Mouse (Mus musculus) kidney, embryonic 14.5 days (tissue): ENCODE results near the gene Tekt3. TPM values are rescaled to one million over a fixed set of nuclear protein-coding genes. Genes with fewer than 3 reads are reported as not detected.

Experiments
- ATAC-seq: fragments of 200-750 bp; cut with Nextera tagmentation; 2 replicates; pipeline ENCODE4 v1.8.0; 2017; ENCODE audit warnings: moderate number of reproducible peaks, mild to moderate bottlenecking, moderate TSS enrichment, moderate library complexity; ENCODE audit not compliant: low FRiP score, low TSS enrichment
- H3K27ac ChIP-seq: fragments of 300-500 bp; sonication (generic); 2 replicates; pipeline ENCODE4 v1.5.1; 2014; ENCODE audit warnings: low read depth, mild to moderate bottlenecking, low read length, moderate library complexity, mixed read lengths
- H3K27me3 ChIP-seq: fragments of 300-500 bp; sonication (generic); 2 replicates; pipeline ENCODE4 v1.6.1; 2014; ENCODE audit warnings: mild to moderate bottlenecking, low read length; ENCODE audit not compliant: control insufficient read depth, insufficient read depth
- H3K36me3 ChIP-seq: fragments of 300-500 bp; sonication (generic); 2 replicates; pipeline ENCODE4 v1.6.1; 2014; ENCODE audit warnings: low read length, mixed read lengths; ENCODE audit not compliant: control insufficient read depth, insufficient read depth
- H3K4me1 ChIP-seq: fragments of 300-500 bp; sonication (generic); 2 replicates; pipeline ENCODE4 v1.6.1; 2014; ENCODE audit warnings: low read length, mixed read lengths; ENCODE audit not compliant: control insufficient read depth, insufficient read depth
- H3K4me2 ChIP-seq: fragments of 300-500 bp; sonication (generic); replicated peaks from 2 replicates; pipeline ENCODE4 v1.6.1; 2014; ENCODE audit warnings: low read depth, mild to moderate bottlenecking, low read length
- H3K4me3 ChIP-seq: fragments of 300-500 bp; sonication (generic); 2 replicates; pipeline ENCODE4 v1.5.1; 2014; ENCODE audit warnings: mild to moderate bottlenecking, low read length
- H3K9ac ChIP-seq: fragments of 300-500 bp; sonication (generic); 2 replicates; pipeline ENCODE4 v1.6.1; 2014; ENCODE audit warnings: low read depth, mild to moderate bottlenecking, low read length, moderate library complexity
- H3K9me3 ChIP-seq: fragments of 300-500 bp; sonication (generic); 2 replicates; pipeline ENCODE4 v1.6.1; 2016; ENCODE audit warnings: low read length; ENCODE audit not compliant: control insufficient read depth
- WGBS: fragments of 180-500 bp; shearing (Covaris S2); extraction: QIAGEN DNeasy Blood & Tissue Kit; methylation state at CpG from one replicate; pipeline ENCODE4 v1.1.7; 2014; 5-methylcytosine and 5-hydroxymethylcytosine counted together
- polyA plus RNA-seq: library from polyadenylated mRNA; unstranded; fragments of >200 nt; fragmentation: Nextera tagmentation; extraction: Ambion mirVana; gene quantifications from 2 replicates; pipeline ENCODE4 v1.2.1, GENCODE M21; 2014

Gene Tekt3
- polyA plus RNA-seq, 1 experiment from 2014 or later = not detected

DNA sequence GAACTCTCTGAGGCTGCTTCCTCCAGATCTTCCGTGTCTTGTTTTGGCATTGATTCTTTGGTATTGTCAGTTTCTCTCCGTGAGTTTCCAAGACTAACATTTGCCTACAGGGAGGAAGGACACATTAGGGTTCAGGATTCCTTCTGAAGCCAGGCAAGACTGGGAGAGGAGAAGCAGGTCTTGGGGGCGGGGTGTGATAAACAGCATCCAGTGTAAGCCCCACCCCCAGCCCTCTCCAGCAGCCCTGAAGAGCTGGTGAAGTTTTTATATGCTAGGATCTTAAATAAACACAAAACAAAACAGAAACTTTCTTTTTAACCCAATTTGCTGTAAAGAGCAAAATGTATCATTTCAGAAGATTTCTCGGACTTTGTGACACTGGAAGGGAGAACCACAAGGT lies 28.8 kb downstream of the Tekt3 start:
- Histone ChIP-seq H3K27me3 (no peaks in the 10 kb centered on the region), H3K4me1 (no peaks in the 10 kb centered on the region; the same call in 1 of the 2 replicates), H3K4me3 (no peak overlapping the region), H3K9ac (no peak overlapping the region), H3K27ac (no peak overlapping the region), H3K4me2 (no peak overlapping the region), H3K9me3 (no peaks in the 10 kb centered on the region), H3K36me3 (no peaks in the 10 kb centered on the region)
- 42% methylated on average over 4 of the region's 4 CpGs for WGBS
- ATAC-seq = no peak

DNA sequence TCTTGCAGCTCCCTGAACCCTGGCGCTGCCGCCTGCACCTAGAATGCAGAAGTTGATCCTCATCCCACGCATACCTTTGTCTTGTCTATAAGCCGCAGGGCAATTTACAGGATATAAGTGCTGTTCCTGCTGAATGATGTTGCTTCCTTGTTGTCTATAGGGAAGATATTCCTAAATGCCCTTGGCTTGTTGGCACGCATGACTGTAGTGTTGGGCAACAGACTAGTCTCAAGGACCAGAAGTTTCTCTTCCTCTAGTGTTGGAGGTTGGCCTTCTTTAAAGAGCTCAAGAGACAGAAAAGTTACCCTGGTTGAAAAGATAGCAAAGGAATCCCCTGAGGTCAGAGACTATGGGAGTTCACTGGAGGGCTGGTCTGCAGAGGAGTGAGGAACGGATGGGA lies 29.5 kb downstream of the Tekt3 start:
- WGBS = 86% methylated on average over 6 of the region's 6 CpGs
- Histone ChIP-seq H3K27me3 (no peaks in the 10 kb centered on the region), H3K4me3 (no peak overlapping the region), H3K9me3 (no peaks in the 10 kb centered on the region), H3K27ac (no peak overlapping the region), H3K4me2 (no peak overlapping the region), H3K4me1 (no peaks in the 10 kb centered on the region; the same call in 1 of the 2 replicates), H3K9ac (no peak overlapping the region), H3K36me3 (no peaks in the 10 kb centered on the region)
- no peak for ATAC-seq

DNA sequence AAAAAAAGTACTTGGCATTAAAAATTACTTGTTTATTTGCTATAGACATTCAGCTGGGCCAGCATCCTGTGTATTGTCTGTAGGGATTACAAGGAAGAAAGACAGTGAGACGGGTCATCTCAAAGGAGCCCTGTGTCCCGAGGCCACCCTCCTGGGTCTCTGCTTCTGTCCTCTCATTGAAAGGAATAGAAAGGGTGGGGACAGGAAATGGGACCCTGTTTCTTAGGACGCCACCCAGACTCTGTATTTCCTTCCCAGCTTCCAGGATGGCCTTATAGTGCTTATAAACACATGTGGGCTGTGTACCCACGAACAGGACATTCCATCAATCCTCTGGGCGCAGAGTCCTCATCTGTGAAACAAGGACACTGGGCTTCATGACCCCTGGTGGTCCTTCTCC lies 30.8 kb downstream of the Tekt3 start:
- H3K9me3 ChIP-seq = no peaks in the 10 kb centered on the region
- no peak for ATAC-seq
- no peak overlapping the region for H3K9ac ChIP-seq
- H3K4me2 ChIP-seq = no peak overlapping the region
- no peaks in the 10 kb centered on the region for H3K36me3 ChIP-seq
- H3K4me1 ChIP-seq = no peaks in the 10 kb centered on the region; the same call in 1 of the 2 replicates
- 75% methylated on average over 5 of the region's 5 CpGs for WGBS
- no peak overlapping the region for H3K27ac ChIP-seq
- no peaks in the 10 kb centered on the region for H3K27me3 ChIP-seq
- H3K4me3 ChIP-seq = no peak overlapping the region

DNA sequence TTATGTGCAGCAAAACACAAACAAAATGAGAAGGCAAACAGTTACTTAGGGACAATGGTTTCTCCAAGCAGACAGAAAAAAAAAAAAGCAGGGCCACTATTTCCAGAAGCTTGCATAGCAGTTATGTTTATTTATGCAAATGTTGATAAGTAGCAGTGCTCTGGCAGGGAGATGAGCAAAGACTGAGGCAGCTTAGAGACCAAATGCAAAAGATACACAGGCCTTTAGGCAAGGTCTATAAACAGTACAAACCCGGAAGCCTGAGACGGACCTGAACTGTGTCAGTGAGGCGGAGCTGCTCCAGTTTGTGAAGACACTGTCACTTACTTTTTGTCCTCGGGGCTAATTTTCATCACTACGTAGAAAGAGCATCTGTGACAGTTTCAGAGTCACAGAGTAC lies 32.1 kb downstream of the Tekt3 start:
- H3K4me2 ChIP-seq = no peak overlapping the region
- ATAC-seq = no peak
- H3K36me3 ChIP-seq = no peaks in the 10 kb centered on the region
- no peaks in the 10 kb centered on the region for H3K9me3 ChIP-seq
- no peaks in the 10 kb centered on the region; the same call in 1 of the 2 replicates for H3K4me1 ChIP-seq
- WGBS = 75% methylated on average over 5 of the region's 5 CpGs
- no peak overlapping the region for H3K9ac ChIP-seq
- no peak overlapping the region for H3K4me3 ChIP-seq
- no peak overlapping the region for H3K27ac ChIP-seq
- no peaks in the 10 kb centered on the region for H3K27me3 ChIP-seq

DNA sequence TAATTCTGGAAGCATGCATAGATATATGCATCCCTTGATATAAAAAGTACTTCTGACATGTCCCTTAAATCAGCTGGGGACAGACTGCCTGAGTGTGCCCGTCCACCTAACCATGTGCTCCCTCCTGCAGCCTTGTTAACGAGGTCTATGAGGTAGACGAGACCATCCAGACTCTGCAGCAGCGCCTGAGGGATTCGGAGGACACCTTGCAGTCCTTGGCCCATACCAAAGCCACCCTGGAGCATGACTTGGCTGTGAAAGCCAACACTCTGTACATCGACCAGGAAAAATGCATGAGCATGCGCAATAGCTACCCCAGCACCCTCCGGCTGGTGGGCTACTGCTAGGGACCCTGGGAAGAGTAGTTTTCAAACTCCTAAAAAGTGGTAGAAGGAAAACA lies 33.0 kb downstream of the Tekt3 start:
- ATAC-seq = no peak
- Histone ChIP-seq H3K9me3 (no peaks in the 10 kb centered on the region), H3K27me3 (no peaks in the 10 kb centered on the region), H3K9ac (no peak overlapping the region), H3K36me3 (no peaks in the 10 kb centered on the region), H3K4me3 (no peak overlapping the region), H3K27ac (no peak overlapping the region), H3K4me2 (no peak overlapping the region), H3K4me1 (no peaks in the 10 kb centered on the region; the same call in 1 of the 2 replicates)
- WGBS = 88% methylated on average over 8 of the region's 8 CpGs

DNA sequence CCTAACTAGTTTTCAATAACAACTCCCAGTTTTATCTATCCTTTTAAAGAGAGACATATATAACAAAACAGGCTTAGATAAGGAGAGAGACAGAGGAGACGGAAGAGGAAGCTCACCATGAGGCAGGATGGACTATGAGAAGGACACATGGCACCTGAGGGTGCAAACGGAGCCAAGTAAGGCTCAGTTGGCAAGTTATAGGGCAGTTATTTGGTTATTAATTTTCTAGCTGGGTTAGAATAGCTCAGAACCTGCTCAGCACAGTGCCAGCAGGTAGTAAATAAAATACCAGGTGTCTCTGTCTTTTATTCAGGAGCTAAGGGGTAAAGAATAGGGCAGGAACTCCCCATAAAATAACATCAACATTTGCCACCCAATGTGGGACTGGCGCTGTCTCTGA lies 36.6 kb downstream of the Tekt3 start:
- 60% methylated on average over 3 of the region's 3 CpGs for WGBS

DNA sequence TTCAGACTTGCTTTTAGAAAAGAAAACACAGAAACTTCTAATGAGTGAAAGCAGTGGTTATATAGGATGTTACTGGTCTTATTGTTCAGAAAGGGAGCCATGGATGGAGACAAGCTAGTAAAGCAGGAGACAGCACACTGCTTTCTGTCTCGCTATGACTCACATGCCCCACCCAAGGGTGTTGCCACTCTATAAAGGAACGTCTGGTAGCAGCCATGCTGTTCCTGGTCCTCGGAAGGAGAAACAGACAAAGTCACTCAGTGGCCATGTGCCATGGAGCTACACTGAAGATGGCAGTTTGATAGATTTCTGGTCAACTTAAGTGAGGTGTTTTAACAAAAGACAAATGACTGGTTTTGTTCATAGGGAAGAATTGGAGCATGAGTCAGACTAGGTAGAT lies 37.9 kb downstream of the Tekt3 start:
- Histone ChIP-seq H3K4me2 (no peak overlapping the region), H3K4me3 (no peak overlapping the region), H3K27ac (no peak overlapping the region), H3K9me3 (no peaks in the 10 kb centered on the region), H3K9ac (no peak overlapping the region), H3K27me3 (no peaks in the 10 kb centered on the region), H3K36me3 (no peaks in the 10 kb centered on the region), H3K4me1 (no peaks in the 10 kb centered on the region)
- ATAC-seq = no peak
- 80% methylated on average over 3 of the region's 3 CpGs for WGBS

More for the DNA sequence above, 36.6 kb downstream of the Tekt3 start:
- H3K4me3 ChIP-seq = no peak overlapping the region
- ATAC-seq = no peak
- no peak overlapping the region for H3K4me2 ChIP-seq
- no peak overlapping the region for H3K27ac ChIP-seq
- H3K9me3 ChIP-seq = no peaks in the 10 kb centered on the region
- no peaks in the 10 kb centered on the region for H3K36me3 ChIP-seq
- no peaks in the 10 kb centered on the region for H3K27me3 ChIP-seq
- H3K9ac ChIP-seq = no peak overlapping the region
- H3K4me1 ChIP-seq = no peaks in the 10 kb centered on the region

DNA sequence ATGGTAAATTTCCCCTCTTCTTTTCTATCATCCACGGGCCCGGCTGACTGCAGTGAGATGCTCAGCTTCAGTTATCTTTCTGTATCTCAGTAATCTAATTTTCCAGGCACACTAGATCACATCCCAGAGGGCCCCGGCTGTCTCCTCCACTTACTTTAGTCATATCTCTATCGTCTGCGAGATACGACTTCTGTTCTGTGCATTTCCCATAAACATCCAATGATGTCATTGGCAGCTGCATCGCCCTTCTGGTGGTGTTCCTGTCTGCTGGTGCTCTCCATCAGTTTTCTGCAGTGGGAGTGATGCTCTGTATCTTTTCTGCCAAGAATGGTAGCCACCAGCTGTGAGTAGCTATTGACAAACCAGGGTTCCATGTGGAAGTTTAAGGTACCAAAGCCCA lies 41.8 kb downstream of the Tekt3 start:
- Histone ChIP-seq H3K9me3 (no peaks in the 10 kb centered on the region), H3K27me3 (no peaks in the 10 kb centered on the region), H3K4me1 (no peaks in the 10 kb centered on the region), H3K36me3 (no peaks in the 10 kb centered on the region), H3K4me3 (no peak overlapping the region), H3K27ac (no peak overlapping the region), H3K4me2 (no peak overlapping the region), H3K9ac (no peak overlapping the region)
- ATAC-seq = no peak
- WGBS = 89% methylated on average over 7 of the region's 7 CpGs

DNA sequence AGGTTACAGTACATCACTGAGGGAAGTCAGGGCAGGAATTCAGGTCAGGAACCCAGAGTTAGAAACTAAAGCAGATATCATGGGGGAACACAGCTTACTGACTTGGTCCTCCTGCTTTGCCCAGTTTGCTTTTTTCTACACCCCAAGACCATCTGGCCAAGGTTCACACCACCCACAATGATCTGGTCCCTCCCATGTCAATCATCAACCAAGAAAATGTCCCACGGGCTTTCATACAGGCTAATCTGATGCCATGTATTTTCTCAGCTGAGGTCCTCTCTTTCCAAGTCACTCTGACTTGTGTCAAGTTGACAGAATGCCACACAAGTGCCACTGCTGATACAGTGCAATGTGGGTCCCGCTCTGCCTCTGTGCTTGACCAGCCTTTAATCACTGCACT lies 42.6 kb downstream of the Tekt3 start:
- Histone ChIP-seq H3K4me1 (no peaks in the 10 kb centered on the region), H3K27ac (no peak overlapping the region), H3K4me3 (no peak overlapping the region), H3K4me2 (no peak overlapping the region), H3K27me3 (no peaks in the 10 kb centered on the region), H3K36me3 (no peaks in the 10 kb centered on the region), H3K9me3 (no peaks in the 10 kb centered on the region), H3K9ac (no peak overlapping the region)
- no peak for ATAC-seq
- WGBS = 96% methylated on average over 2 of the region's 2 CpGs
